Mouse (Mus musculus) CH12.LX (cell line): ENCODE measurements at regions not wholly inside any gene's neighbourhood (a gene's known extent, or its start where the extent isn't known, plus 50 kb on each side); places are given as distances from the start of the nearest gene placed in this dataset.
A peak's percentile ranks its signal among the peaks of the same experiment; 100 is the strongest.

Experiments used
- DNase-seq: peaks from one replicate; pipeline ENCODE4 v3.0.0-alpha.2; 2013; ENCODE audit errors: extremely low read depth
- H3K27ac ChIP-seq: 2 replicates; pipeline ENCODE4 v1.5.1; 2012; ENCODE audit warnings: low read depth, mild to moderate bottlenecking, control low read depth, moderate library complexity; ENCODE audit not compliant: insufficient read depth
- H3K27me3 ChIP-seq: replicated peaks from 2 replicates; pipeline ENCODE3; 2012; ENCODE audit warnings: inconsistent platforms
- H3K36me3 ChIP-seq, 2 experiments: replicated peaks in 1 of 2; 2 replicates each; pipeline versions ENCODE3 to v1.6.1; 2012; ENCODE audit warnings: inconsistent platforms in 1 of 2, low read length in 1 of 2, mild to moderate bottlenecking in 1 of 2, mixed read lengths in 1 of 2, moderate library complexity in 1 of 2; ENCODE audit not compliant: control insufficient read depth in 1 of 2, insufficient read depth in 1 of 2
- H3K4me1 ChIP-seq, 2 experiments: 2 replicates each; pipeline ENCODE4 v1.6.1; 2012; ENCODE audit warnings: inconsistent platforms in 1 of 2, moderate library complexity in 1 of 2; ENCODE audit not compliant: insufficient read depth in 2 of 2, control insufficient read depth in 1 of 2
- H3K4me2 ChIP-seq: 2 replicates; pipeline ENCODE4 v1.6.1; 2012; ENCODE audit warnings: low read depth, mild to moderate bottlenecking, control low read depth; ENCODE audit not compliant: poor library complexity, insufficient read depth, severe bottlenecking
- H3K4me3 ChIP-seq, 3 experiments: fragments of 150-350 bp in 1 of 3; sonication (generic) in 1 of 3; replicated peaks in 1 of 3; 2 replicates each; pipeline versions ENCODE3 to v1.5.1; 2011 to 2012; ENCODE audit warnings: low read depth in 2 of 3, low read length in 2 of 3, mild to moderate bottlenecking in 2 of 3, moderate library complexity in 2 of 3, control low read depth in 1 of 3, improper control_type of control experiment in 1 of 3, inconsistent platforms in 1 of 3, mixed read lengths in 1 of 3; ENCODE audit not compliant: poor library complexity in 1 of 3
- H3K79me2 ChIP-seq: replicated peaks from 2 replicates; pipeline ENCODE4 v1.6.1; 2012; ENCODE audit warnings: mild to moderate bottlenecking, moderate library complexity; ENCODE audit not compliant: control insufficient read depth, poor library complexity, insufficient read depth, severe bottlenecking; ENCODE audit errors: extremely low read depth
- H3K9ac ChIP-seq: 2 replicates; pipeline ENCODE4 v1.6.1; 2012; ENCODE audit warnings: low read depth, mild to moderate bottlenecking, control low read depth, moderate library complexity; ENCODE audit not compliant: insufficient read depth
- H3K9me3 ChIP-seq: replicated peaks from 2 replicates; pipeline ENCODE3; 2012; ENCODE audit warnings: low read length, inconsistent platforms, mixed read lengths
- CHD1 ChIP-seq: IDR thresholded peaks from 2 replicates; pipeline ENCODE4 v1.6.1; 2012; ENCODE audit warnings: low read depth, low read length, improper control_type of control experiment, inconsistent platforms
- ELF1 ChIP-seq: IDR thresholded peaks from 2 replicates; pipeline ENCODE4 v1.6.1; 2014; ENCODE audit warnings: low read depth, mild to moderate bottlenecking, inconsistent platforms, low read length, improper control_type of control experiment
- GABPA ChIP-seq: IDR thresholded peaks from 2 replicates; pipeline ENCODE4 v1.6.1; 2012; ENCODE audit warnings: low read depth, low read length, improper control_type of control experiment, inconsistent platforms; ENCODE audit not compliant: insufficient replicate concordance
- IRF4 ChIP-seq: IDR thresholded peaks from 2 replicates; pipeline ENCODE4 v1.6.1; 2014; ENCODE audit warnings: low read depth, mild to moderate bottlenecking, inconsistent platforms, low read length, improper control_type of control experiment
- JUN ChIP-seq: IDR thresholded peaks from 2 replicates; pipeline ENCODE4 v1.6.1; 2011; ENCODE audit warnings: low read depth, mild to moderate bottlenecking, low read length, improper control_type of control experiment, moderate library complexity; ENCODE audit not compliant: insufficient read depth
- MAX ChIP-seq: IDR thresholded peaks from 2 replicates; pipeline ENCODE4 v1.6.1; 2011; ENCODE audit warnings: low read length, improper control_type of control experiment
- MEF2A ChIP-seq: IDR thresholded peaks from 2 replicates; pipeline ENCODE4 v1.6.1; 2014; ENCODE audit warnings: low read depth, mild to moderate bottlenecking, inconsistent platforms, low read length, improper control_type of control experiment, borderline replicate concordance
- MXI1 ChIP-seq: IDR thresholded peaks from 2 replicates; pipeline ENCODE4 v1.6.1; 2011; ENCODE audit warnings: mild to moderate bottlenecking, low read depth, low read length, improper control_type of control experiment
- POLR2A ChIP-seq: IDR thresholded peaks from 2 replicates; pipeline ENCODE4 v1.6.1; 2011; ENCODE audit warnings: low read depth, mild to moderate bottlenecking, improper control_type of control experiment, low read length
- RAD21 ChIP-seq: IDR thresholded peaks from 2 replicates; pipeline ENCODE4 v1.6.1; 2011; ENCODE audit warnings: low read depth, mild to moderate bottlenecking, low read length, improper control_type of control experiment, moderate library complexity
- RCOR1 ChIP-seq: conservative IDR thresholded peaks from 2 replicates; pipeline ENCODE4 v1.6.1; 2012; ENCODE audit warnings: low read depth, mild to moderate bottlenecking, inconsistent platforms, low read length, improper control_type of control experiment
- SMC3 ChIP-seq: IDR thresholded peaks from 2 replicates; pipeline ENCODE4 v1.6.1; 2011; ENCODE audit warnings: low read depth, low read length, improper control_type of control experiment
- TCF12 ChIP-seq: IDR thresholded peaks from 2 replicates; pipeline ENCODE4 v1.6.1; 2014; ENCODE audit warnings: low read depth, mild to moderate bottlenecking, inconsistent platforms, low read length, improper control_type of control experiment
- UBTF ChIP-seq: IDR thresholded peaks from 2 replicates; pipeline ENCODE4 v1.6.1; 2012; ENCODE audit warnings: low read depth, mild to moderate bottlenecking, inconsistent platforms, low read length, improper control_type of control experiment, moderate library complexity
- USF1 ChIP-seq: IDR thresholded peaks from 2 replicates; pipeline ENCODE4 v1.6.1; 2014; ENCODE audit warnings: low read depth, mild to moderate bottlenecking, inconsistent platforms, low read length, improper control_type of control experiment
- USF2 ChIP-seq: conservative IDR thresholded peaks from 2 replicates; pipeline ENCODE4 v1.6.1; 2011; ENCODE audit warnings: low read depth, low read length, improper control_type of control experiment
- ZC3H11A ChIP-seq: IDR thresholded peaks from 2 replicates; pipeline ENCODE4 v1.6.1; 2012; ENCODE audit warnings: low read depth, mild to moderate bottlenecking, inconsistent platforms, low read length, improper control_type of control experiment
- ZMIZ1 ChIP-seq: IDR thresholded peaks from 2 replicates; pipeline ENCODE4 v1.6.1; 2012; ENCODE audit warnings: low read depth, mild to moderate bottlenecking, inconsistent platforms, low read length, improper control_type of control experiment
- ZNF384 ChIP-seq: IDR thresholded peaks from 2 replicates; pipeline ENCODE4 v1.6.1; 2012; ENCODE audit warnings: low read depth, low read length, improper control_type of control experiment, inconsistent platforms
- dilution Hi-C: fragments of 300-500 bp; cut with MboI; formaldehyde crosslinking; loops from 2 replicates; pipeline ENCODE4 v1.14.3; 2020; ENCODE audit warnings: low sequenced_read_pairs; ENCODE audit not compliant: extremely low pct_unique_long_range_greater_than_20kb, extremely low pct_ligation_motif_present
- in situ Hi-C: fragments of 300-500 bp; cut with MboI; formaldehyde crosslinking; loops from 3 replicates; pipeline ENCODE4 v1.14.3; 2019; ENCODE audit warnings: low sequenced_read_pairs, low pct_ligation_motif_present, low pct_unique_long_range_greater_than_20kb, mixed read lengths

DNA sequence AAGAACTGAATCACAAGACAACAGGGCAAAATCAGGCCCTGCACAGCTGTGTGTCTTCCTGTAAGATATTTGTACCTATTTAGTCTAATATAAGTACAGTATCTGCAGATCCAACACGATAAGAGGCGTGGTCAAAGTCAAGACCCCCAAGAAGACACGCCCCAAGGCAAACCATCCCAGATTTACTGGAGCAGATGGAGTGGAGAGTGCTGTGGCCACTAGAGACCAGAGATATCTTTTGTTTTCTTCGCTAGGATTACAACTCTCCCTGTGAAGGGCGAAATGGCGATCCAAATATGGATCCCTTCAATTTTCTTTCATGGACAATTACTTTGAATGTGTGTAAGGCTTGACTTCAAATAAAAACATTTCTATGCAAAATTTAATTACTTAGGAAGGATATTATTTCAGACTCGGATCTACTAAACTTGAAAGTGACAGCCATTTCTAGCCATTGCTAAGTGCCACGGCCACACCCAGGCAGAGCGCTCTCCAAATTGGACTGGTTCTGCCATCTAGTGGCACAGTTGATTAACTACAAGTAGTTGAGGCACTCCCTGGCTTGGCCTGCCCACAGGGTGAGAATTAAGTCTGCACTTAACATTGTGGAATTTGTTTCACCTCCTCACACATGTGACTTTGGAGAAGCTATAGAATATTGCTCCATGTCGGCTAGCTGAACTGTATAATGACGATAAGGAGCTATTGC, 140.4 kb upstream of the Gm9833 start (continued):
- TF ChIP-seq GABPA, result no peak
- no peak for TF ChIP-seq UBTF
- TF ChIP-seq IRF4, result no peak; the same call in 1 of the 2 replicates
- no peak for TF ChIP-seq ELF1
- no peak for TF ChIP-seq MEF2A
- no peak for TF ChIP-seq RCOR1
- no peak for TF ChIP-seq CHD1
- TF ChIP-seq POLR2A, result no peak
- peak; percentile 98 for TF ChIP-seq RAD21
- no peak for TF ChIP-seq MXI1
- TF ChIP-seq TCF12, result no peak
- TF ChIP-seq ZMIZ1, result no peak
- TF ChIP-seq USF2, result no peak

GRCm38 (mm10) chr3:9948114-9948513, 139.8 kb upstream of the Gm9833 start:
- no peak for DNase-seq
- Histone ChIP-seq H3K27ac (no peak overlapping the region), H3K9me3 (no peaks in the 10 kb centered on the region), H3K9ac (no peak overlapping the region), H3K4me1 (no peaks in the 10 kb centered on the region; a peak in 1 of 4 replicates), H3K4me3 (no peak overlapping the region), H3K79me2 (no peaks in the 10 kb centered on the region), H3K36me3 (no peaks in the 10 kb centered on the region), H3K27me3 (peaks cover 2% of the 10 kb centered on the region), H3K4me2 (no peak overlapping the region)
- no peak for TF ChIP-seq ZC3H11A
- no peak for TF ChIP-seq JUN
- TF ChIP-seq RCOR1, result no peak
- no peak for TF ChIP-seq RAD21
- TF ChIP-seq UBTF, result no peak
- TF ChIP-seq MAX, result no peak
- no peak for TF ChIP-seq SMC3
- no peak for TF ChIP-seq POLR2A
- in situ Hi-C loops, result loop anchor here (5.0 to 25.0 kb wide), 2 partner anchors 236 to 461 kb away; no protein-coding TSS in a partner anchor
- dilution Hi-C loops, result no loop called here

GRCm38 (mm10) chr3:9957870-9958269, 130.0 kb upstream of the Gm9833 start:
- Histone ChIP-seq H3K9me3 (no peaks in the 10 kb centered on the region), H3K79me2 (no peaks in the 10 kb centered on the region), H3K4me3 (no peak overlapping the region), H3K36me3 (no peaks in the 10 kb centered on the region), H3K4me1 (no peaks in the 10 kb centered on the region), H3K9ac (no peak overlapping the region), H3K27me3 (no peaks in the 10 kb centered on the region), H3K27ac (no peak overlapping the region), H3K4me2 (no peak overlapping the region)
- TF ChIP-seq ELF1 (no peak), MAX (no peak), ZMIZ1 (no peak), MEF2A (no peak), POLR2A (no peak), ZNF384 (no peak), USF1 (no peak)
- in situ Hi-C loops (no loop called here), dilution Hi-C loops (no loop called here)
- DNase-seq, result no peak
